Mouse (Mus musculus): ENCODE data around the gene Rhox9.
"Not testable (repeated sequence)": the region's sequence is repeated elsewhere in the genome, so short reads cannot be mapped to it uniquely, and the experiment has no call there.

The Rhox9 gene

GRCm38 (mm10) chrX:37901670-37902069, at the start of gene Rhox9:
Gene Rhox9 (minus strand): TSS chrX:37901770.
- DNase-seq (ENCODE audit: low spot score) = not testable (repeated sequence)

GRCm38 (mm10) chrX:37916311-37916710, 14.7 kb upstream of the Rhox9 start:
- DNase-seq (ENCODE audit: low spot score) = no peak

GRCm38 (mm10) chrX:37908581-37908980, 7.0 kb upstream of the Rhox9 start:
- DNase-seq (ENCODE audit: low spot score) = no peak

- DNase-seq (ENCODE audit: low spot score) = no peak
Measured at GRCm38 (mm10) chrX:37903727-37904126, 2.2 kb upstream of the Rhox9 start.

- not testable (repeated sequence) for DNase-seq (ENCODE audit: low spot score)
Measured at GRCm38 (mm10) chrX:37897132-37897531, 4.4 kb downstream of the Rhox9 start, which contains the start of gene Rhox7b. Gene Rhox7b (minus strand): TSS chrX:37897232.

GRCm38 (mm10) chrX:37878844-37879243, 22.7 kb downstream of the Rhox9 start, which contains the start of gene Rhox8:
Gene Rhox8 (minus strand): TSS chrX:37878944.
- no peak for DNase-seq (ENCODE audit: low spot score)

- no peak for DNase-seq (ENCODE audit: low spot score)
Measured at GRCm38 (mm10) chrX:37871641-37872040, 29.9 kb downstream of the Rhox9 start.
